Mouse (Mus musculus): ENCODE measurements at regions not wholly inside any gene's neighbourhood (a gene's known extent, or its start where the extent isn't known, plus 50 kb on each side); places are given as distances from the start of the nearest gene placed in this dataset.

DNA sequence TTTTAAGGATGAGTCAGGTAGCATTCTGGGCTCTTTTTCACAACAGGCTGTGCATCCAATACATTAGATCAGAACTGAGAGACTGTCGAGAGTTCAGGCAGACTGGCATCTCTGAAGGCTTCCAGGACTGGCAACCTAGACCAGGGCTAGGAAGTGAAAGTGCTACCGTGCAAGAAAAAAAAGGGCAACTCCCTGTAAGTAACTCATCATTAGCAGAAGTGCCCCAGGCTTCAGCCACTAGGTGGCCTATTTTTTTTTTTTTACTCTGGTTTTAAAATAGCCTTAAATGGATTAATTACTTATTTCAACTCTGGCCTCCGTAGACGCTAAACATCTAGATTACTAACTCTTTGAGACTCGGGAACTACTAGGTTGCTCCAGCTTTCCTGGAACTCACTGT is 216.8 kb downstream of the Sp3 start:
- WGBS = 86% methylated on average over 5 of the region's 5 CpGs
- Histone ChIP-seq H3K27me3 (replicated peaks; ENCODE audit: control insufficient read depth, insufficient read depth, low read length) (no peaks in the 10 kb centered on the region), H3K36me3 (ENCODE audit: control insufficient read depth, insufficient read depth, low read length) (no peaks in the 10 kb centered on the region), H3K4me3 (ENCODE audit: insufficient read depth, low read depth, low read length) (no peak overlapping the region), H3K27ac (ENCODE audit: insufficient read depth, low read depth, low read length) (no peak overlapping the region), H3K4me1 (ENCODE audit: control insufficient read depth, insufficient read depth, low read length) (no peaks in the 10 kb centered on the region)
- no peak for DNase-seq
- TF ChIP-seq CTCF (conservative IDR thresholded peaks at IDR 0.05; ENCODE audit: insufficient read depth, insufficient read length, low read depth, low read length) = no peak
- TF ChIP-seq POLR2A (IDR thresholded peaks at IDR 0.05; ENCODE audit: low read depth, low read length) = no peak

DNA sequence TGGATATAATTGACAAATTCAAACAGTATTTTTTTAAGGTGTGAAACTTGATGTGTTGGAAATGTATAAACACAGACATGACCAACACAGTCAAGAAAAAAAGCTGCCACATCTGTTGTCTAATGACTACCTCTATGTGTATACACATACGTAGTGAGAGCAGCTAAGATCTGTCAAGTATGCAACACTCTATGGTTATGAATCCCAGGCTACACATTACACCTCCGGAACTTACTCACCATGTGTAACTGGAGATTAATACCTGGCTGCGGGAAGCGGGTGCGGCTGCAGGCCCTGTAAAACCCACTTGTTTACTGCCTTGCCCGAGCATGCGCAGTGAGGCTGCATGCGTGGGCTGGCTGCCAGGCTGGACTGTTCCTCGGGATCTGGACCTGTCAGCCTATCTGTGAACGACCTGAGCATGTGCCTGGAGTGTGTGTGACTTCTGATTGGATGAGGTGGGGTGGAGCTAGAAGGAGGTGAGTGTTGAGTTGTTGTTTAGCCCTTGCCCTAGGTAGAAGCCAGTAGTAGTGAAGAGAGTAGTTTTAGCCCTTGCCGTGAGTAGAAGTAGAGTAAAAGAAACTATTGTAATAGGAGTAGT is 211.1 kb downstream of the Sp3 start:
- Histone ChIP-seq H3K4me1 (ENCODE audit: control insufficient read depth, insufficient read depth, low read length) (no peaks in the 10 kb centered on the region), H3K27me3 (replicated peaks; ENCODE audit: control insufficient read depth, insufficient read depth, low read length) (no peaks in the 10 kb centered on the region), H3K27ac (ENCODE audit: insufficient read depth, low read depth, low read length) (no peak overlapping the region), H3K4me3 (ENCODE audit: insufficient read depth, low read depth, low read length) (no peak overlapping the region), H3K36me3 (ENCODE audit: control insufficient read depth, insufficient read depth, low read length) (no peaks in the 10 kb centered on the region)
- TF ChIP-seq CTCF (conservative IDR thresholded peaks at IDR 0.05; ENCODE audit: insufficient read depth, insufficient read length, low read depth, low read length) = no peak
- no peak for TF ChIP-seq POLR2A (IDR thresholded peaks at IDR 0.05; ENCODE audit: low read depth, low read length)
- WGBS = 78% methylated on average over 11 of the region's 11 CpGs
- no peak for DNase-seq

GRCm38 (mm10) chr2:72773401-72773800 is 206.8 kb downstream of the Sp3 start:
- Histone ChIP-seq H3K27ac (ENCODE audit: insufficient read depth, low read depth, low read length) (no peak overlapping the region), H3K36me3 (ENCODE audit: control insufficient read depth, insufficient read depth, low read length) (no peaks in the 10 kb centered on the region), H3K27me3 (replicated peaks; ENCODE audit: control insufficient read depth, insufficient read depth, low read length) (no peaks in the 10 kb centered on the region), H3K4me1 (ENCODE audit: control insufficient read depth, insufficient read depth, low read length) (no peaks in the 10 kb centered on the region), H3K4me3 (ENCODE audit: insufficient read depth, low read depth, low read length) (no peak overlapping the region)
- DNase-seq = no peak
- no peak for TF ChIP-seq POLR2A (IDR thresholded peaks at IDR 0.05; ENCODE audit: low read depth, low read length)
- TF ChIP-seq CTCF (conservative IDR thresholded peaks at IDR 0.05; ENCODE audit: insufficient read depth, insufficient read length, low read depth, low read length) = no peak
- WGBS = 92% methylated on average over 4 of the region's 4 CpGs

DNA sequence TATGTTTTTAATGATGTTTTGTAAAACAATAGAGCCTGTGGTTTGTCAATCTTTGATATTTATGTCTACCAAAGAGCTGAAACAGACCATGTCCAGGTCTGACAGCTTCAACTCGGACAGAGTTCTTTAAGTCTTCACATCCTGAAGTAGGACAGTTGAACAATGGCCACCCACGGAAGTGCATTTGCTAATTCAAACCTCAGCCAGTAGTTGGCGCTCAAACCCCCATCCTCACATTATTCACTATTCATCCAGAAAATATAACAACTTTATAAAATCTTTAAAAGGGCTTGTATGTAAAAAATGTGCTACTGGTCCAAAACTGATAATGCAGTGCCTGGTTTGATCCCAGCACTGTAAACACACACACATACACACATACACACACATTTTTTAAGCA is 202.9 kb downstream of the Sp3 start:
- Histone ChIP-seq H3K27me3 (replicated peaks; ENCODE audit: control insufficient read depth, insufficient read depth, low read length) (no peaks in the 10 kb centered on the region), H3K27ac (ENCODE audit: insufficient read depth, low read depth, low read length) (no peak overlapping the region), H3K36me3 (ENCODE audit: control insufficient read depth, insufficient read depth, low read length) (no peaks in the 10 kb centered on the region), H3K4me1 (ENCODE audit: control insufficient read depth, insufficient read depth, low read length) (no peaks in the 10 kb centered on the region), H3K4me3 (ENCODE audit: insufficient read depth, low read depth, low read length) (no peak overlapping the region)
- WGBS = 68% methylated on average over 3 of the region's 3 CpGs
- TF ChIP-seq POLR2A (IDR thresholded peaks at IDR 0.05; ENCODE audit: low read depth, low read length) (no peak), CTCF (conservative IDR thresholded peaks at IDR 0.05; ENCODE audit: insufficient read depth, insufficient read length, low read depth, low read length) (peak; percentile 40; the same call in 1 of the 2 replicates)
- no peak for DNase-seq

GRCm38 (mm10) chr2:72777806-72778510 is 202.3 kb downstream of the Sp3 start:
- H3K27me3 ChIP-seq (replicated peaks; ENCODE audit: control insufficient read depth, insufficient read depth, low read length) = no peaks in the 10 kb centered on the region
- no peak for TF ChIP-seq CTCF (conservative IDR thresholded peaks at IDR 0.05; ENCODE audit: insufficient read depth, insufficient read length, low read depth, low read length)
- no peak overlapping the region for H3K27ac ChIP-seq (ENCODE audit: insufficient read depth, low read depth, low read length)
- WGBS = 74% methylated on average over 8 of the region's 8 CpGs
- H3K4me1 ChIP-seq (ENCODE audit: control insufficient read depth, insufficient read depth, low read length) = no peaks in the 10 kb centered on the region
- no peaks in the 10 kb centered on the region for H3K36me3 ChIP-seq (ENCODE audit: control insufficient read depth, insufficient read depth, low read length)
- H3K4me3 ChIP-seq (ENCODE audit: insufficient read depth, low read depth, low read length) = no peak overlapping the region
- DNase-seq = no peak

DNA sequence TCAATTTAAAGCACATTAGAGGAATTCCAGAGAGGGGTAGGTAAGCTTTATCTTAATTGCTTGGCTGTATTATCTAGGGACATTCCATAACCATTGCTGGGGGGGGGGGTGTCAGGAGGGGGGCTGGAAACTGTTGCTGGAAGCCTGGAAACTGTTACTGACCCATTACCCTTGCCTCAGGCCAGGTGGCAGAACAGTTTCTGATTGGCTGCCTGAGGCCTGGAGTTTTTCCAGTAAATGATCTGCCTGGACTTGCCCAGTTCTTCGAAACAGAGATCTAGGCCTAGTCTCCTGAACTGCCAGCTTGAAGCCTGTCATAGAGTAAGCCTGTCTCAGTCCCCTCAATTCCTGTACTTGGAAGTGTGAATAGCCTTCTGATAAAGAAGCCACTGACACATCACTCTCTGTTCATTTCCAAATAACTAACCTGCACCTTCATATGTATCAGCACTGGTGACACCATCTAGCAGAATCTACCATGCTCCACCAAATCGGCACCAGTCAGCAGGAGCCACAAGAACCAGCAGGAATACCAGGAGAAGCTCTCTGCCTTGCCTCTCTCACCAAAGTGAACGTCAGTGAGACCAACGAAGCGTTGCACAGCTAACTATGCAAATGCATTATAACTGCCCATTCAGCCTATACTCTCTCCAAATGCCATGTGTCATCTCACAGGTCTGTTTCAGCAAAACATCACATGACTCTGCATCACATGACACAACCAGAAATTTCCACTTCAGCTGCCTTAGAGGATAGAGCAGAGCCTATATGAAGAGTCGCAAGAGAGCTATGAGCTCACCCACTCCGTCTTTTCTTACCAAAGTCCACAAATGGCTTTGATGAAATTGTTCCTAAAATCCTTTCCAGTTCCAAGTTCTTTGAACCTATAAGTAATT is 200.7 kb downstream of the Sp3 start:
- no peaks in the 10 kb centered on the region for H3K4me1 ChIP-seq (ENCODE audit: control insufficient read depth, insufficient read depth, low read length)
- TF ChIP-seq POLR2A (IDR thresholded peaks at IDR 0.05; ENCODE audit: low read depth, low read length) (no peak), CTCF (conservative IDR thresholded peaks at IDR 0.05; ENCODE audit: insufficient read depth, insufficient read length, low read depth, low read length) (no peak)
- peak; percentile 8 for DNase-seq
- no peak overlapping the region for H3K27ac ChIP-seq (ENCODE audit: insufficient read depth, low read depth, low read length)
- WGBS = 87% methylated on average over 7 of the region's 7 CpGs
- H3K4me3 ChIP-seq (ENCODE audit: insufficient read depth, low read depth, low read length) = no peak overlapping the region
- H3K36me3 ChIP-seq (ENCODE audit: control insufficient read depth, insufficient read depth, low read length) = no peaks in the 10 kb centered on the region
- no peaks in the 10 kb centered on the region for H3K27me3 ChIP-seq (replicated peaks; ENCODE audit: control insufficient read depth, insufficient read depth, low read length)
